Mouse (Mus musculus): ENCODE results near the gene Nectin1. TPM values are rescaled to one million over a fixed set of nuclear protein-coding genes. Genes with fewer than 3 reads are reported as not detected.
A peak's percentile ranks its signal among the peaks of the same experiment; 100 is the strongest.

The Nectin1 gene
- total RNA-seq (2021), result 1 to 10 TPM; 5.4 to 6.0 TPM
- long read RNA-seq, experiment 1, partial matches to known transcripts, result 0 of 3 reads
- long read RNA-seq, experiment 1, other reads (novel, unspliced or antisense), result 3 of 3 reads
- long read RNA-seq, experiment 2, partial matches to known transcripts, result 1 of 1 reads
- long read RNA-seq, experiment 2, other reads (novel, unspliced or antisense), result 0 of 1 reads

DNA sequence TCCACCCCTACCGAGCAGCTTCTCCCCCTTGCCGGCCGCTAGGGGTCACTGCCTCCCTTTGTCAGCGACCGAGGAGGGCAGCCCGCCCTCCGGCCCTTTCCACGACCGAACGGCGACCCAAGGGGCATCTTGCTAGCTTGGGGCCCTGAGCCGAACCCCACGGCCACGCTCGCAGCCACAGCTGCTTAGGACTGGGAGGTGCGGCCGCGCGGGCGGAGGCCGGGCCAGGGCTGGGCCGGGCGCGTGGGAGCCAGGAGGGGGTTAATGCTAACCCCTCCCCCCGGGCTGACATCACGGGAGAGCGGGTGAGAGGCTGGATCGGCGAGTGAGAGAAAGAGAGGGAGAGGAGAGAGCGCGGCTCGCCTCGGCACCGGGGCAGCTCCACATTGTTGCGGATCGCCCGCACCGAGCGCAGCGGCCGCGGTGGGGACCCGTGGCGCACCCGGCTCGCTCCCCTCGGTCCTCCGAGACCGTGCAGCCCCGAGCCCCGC, at the start of gene Nectin1:
Gene Nectin1 (plus strand): TSS at position 338 of the 491 bp plus-strand sequence.
- intact Hi-C loops (cut with DNase I), result loop anchor here (2.0 to 5.0 kb wide), 3 partner anchors 57 to 229 kb away; no protein-coding TSS in a partner anchor

DNA sequence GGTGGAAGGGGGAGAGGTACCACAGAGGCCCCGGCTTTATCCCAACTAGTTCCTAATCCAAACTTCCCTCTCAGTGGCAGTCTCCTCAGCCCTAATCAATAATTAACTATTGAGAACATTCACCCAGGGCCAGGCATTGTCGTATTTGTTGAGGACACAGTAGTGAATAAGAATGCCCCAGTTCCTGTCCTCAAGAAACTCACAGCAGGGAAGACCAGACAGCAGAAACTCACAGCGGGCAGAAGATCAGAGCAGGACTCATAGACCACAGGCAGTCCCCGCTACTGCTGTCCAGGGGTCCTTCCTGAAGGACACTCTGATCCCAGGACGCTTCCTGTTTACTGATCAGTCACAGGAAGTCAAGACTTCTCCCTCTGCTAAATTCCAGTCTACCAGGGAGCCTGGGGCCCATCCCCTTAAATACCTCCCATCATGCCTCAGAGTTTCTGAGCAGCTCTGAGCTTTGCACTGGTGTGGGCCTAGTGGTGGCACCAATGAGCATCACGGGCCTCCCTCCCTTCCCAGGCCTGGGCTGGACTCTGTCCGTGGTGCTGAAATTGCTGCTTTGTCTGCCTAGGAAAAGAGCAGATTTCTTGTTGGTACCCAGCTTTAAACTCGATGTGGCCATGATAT, 45.6 kb upstream of the Nectin1 start:
- intact Hi-C loops (cut with DNase I), result no loop called here
- peak; percentile 71 to 80 for DNase-seq

More for the DNA sequence above, at the start of gene Nectin1:
- DNase-seq, result peak; percentile 87 to 90

DNA sequence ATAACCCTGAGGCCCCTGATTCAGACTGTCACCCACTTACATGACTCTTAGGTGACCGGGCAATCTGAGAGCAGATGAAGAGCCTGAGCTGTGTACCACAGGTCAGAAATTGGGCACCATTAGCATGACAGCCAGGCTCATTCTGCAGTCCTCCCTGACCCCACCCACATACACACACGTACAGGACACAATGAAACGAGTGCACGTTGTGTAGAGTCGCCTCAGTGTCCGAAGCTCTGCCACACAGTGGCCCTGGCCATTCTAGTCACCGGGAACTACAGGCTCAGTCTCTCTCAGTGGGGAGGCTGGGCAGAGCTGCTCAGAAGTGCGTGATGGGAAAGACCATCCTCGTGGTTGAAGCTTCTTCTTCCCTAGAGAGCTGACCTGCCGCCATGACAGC, 44.9 kb upstream of the Nectin1 start:
- intact Hi-C loops (cut with DNase I), result no loop called here
- no peak for DNase-seq

DNA sequence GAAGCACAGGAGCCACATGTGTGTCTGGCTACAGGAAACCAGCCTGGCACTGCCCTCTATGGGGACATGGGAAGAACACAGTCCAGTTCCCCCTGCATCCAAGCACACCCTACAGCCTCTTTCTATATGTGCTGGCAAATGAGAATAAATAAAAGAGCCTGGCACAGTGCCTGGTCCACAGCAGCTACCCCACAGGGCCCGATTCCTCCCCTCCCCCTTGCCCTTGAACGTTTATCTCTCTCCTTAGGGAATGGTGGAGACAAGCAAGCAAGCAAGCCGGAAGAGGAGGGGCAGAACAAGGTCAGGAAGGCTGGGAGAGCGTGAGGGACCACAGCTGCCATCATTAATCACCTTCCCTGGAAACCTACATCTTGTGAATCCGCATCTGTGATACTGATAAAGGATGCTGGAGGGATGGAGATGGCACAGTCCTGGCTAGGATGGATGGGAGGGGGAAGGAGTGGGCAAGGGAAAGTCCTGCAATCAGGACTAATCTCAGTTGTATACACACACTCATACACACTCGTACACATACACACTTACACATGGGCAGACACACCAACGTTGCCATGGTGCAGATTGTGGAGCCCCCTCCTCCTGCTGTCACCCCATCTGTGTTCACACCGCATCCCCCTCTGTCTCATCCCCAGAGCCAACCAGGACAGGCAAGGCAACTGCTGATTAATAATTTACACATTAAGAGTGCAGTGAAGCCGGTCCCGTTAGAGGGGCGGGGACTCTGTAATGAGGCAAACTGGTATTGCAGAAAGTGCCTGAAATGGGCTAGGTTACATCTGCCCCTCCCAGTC, 44.2 kb upstream of the Nectin1 start:
- no peak for DNase-seq
- intact Hi-C loops (cut with DNase I), result no loop called here

DNA sequence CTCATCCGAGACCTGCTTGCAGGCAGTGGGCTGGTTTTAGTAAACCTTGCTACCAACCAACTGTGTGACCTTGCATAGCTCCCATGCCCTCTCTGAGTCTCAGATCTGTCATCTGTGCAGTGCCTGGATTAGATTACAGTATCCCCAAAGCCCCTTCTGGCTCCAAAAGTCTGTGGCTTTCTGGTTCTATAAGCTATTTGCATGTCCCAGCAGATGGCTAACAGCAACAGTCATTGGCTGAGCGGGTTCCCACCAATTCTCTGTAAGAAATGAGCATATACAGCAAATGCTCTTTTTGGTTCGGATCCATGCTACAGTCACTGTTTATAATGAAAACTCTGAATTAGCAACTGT, 43.6 kb upstream of the Nectin1 start:
- no peak for DNase-seq
- intact Hi-C loops (cut with DNase I), result no loop called here

DNA sequence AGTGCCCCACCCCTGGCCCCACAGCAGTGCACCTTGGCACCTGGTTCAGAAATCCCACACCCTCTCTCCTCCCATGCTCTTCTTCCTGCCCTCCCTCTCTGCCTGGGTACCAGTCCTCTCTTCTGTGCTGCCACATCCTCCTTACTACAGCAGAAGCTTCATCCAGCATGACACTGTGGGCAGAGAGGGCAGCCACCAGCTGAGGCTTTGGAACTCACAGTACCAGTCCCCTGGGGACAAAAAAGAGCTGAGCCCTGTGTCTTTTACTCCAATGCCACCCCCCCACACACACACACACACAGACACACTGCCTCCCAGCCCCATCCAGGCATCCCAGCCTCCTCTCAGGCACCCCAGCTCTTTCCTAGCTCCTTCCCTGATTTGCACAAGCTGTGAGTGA, 42.0 kb upstream of the Nectin1 start:
- intact Hi-C loops (cut with DNase I), result no loop called here
- no peak for DNase-seq

DNA sequence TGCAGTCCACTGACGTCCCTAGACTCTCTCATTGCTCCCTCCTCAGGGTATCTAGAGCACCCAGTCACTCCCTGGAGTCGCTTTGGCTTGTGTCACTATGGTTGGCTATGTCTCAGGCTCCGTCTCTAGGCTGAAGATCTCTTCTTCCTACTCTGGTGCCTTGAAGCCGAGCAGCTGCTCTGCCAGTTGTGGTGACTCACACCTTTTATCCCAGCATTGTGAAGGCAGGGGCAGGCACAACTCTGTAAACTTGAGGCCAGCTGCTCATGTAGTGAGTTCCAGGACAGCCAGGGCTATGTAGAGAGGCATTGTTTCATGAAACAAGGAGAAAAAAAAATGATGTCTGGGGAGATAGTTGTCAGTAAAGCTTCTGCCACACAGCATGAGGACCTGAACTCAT, 36.2 kb upstream of the Nectin1 start:
- DNase-seq, result no peak
- intact Hi-C loops (cut with DNase I), result no loop called here

DNA sequence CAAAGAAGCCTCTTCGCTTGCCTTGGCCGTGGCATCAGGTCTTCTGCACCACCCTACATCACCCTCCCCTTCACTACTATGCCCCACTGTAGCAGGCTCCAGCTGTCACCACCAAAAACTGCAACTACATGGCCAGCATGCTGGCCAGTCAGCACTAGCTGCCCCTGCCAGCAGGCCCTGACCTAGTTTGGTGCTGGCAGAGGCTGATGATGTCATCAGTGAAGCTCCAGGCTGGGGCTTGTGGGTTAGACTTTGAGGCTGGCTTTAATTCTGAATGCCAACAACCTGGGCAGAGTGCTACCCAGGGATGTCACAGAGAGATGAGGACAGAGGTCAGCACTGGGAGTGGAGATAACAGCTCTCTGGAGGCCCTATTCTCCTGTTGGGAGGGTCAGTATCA, 35.1 kb upstream of the Nectin1 start:
- intact Hi-C loops (cut with DNase I), result no loop called here

DNA sequence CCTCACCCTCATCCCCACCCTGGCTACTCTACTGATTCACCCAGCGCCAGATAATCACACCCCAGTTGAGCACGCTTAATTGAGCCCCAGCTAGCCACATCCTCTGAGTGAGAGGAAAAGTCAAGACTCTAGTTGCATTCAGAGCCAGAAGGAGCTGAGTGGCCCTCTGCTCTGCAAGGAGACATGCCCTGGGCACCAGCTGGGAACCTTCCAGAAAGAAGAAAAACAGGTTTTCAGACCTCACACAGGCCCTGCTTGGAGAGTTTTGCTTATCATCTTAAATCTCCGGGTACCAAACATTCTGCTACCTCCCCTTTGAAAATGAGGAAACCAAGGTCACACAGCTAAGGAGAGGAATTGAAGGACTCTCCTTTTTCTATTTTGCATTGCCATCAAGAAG, 30.4 kb upstream of the Nectin1 start:
- intact Hi-C loops (cut with DNase I), result no loop called here
- DNase-seq, result no peak

More for the DNA sequence above, 35.1 kb upstream of the Nectin1 start:
- no peak for DNase-seq

DNA sequence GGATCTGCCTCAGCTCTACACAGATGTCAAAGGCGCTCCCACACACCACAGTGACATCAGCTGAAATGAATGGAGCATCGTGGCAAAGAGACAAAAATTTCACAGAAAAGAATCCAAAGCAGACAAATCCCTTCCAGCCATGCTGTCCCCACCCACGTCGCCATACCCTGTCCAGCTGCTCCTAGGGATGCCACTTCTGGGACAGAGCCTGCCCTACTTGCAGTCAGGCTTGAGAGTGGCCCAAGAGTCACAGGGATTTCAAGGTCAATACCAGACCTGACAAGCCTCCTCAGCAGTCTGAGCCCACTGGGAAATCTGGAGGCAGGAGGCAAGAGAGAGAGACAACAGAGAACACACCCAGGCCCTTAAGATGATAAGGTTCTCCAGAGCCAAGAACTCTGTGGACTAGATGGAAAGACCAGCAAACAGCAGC, 24.4 kb upstream of the Nectin1 start:
- intact Hi-C loops (cut with DNase I), result no loop called here
- DNase-seq, result peak; percentile 57 to 61

DNA sequence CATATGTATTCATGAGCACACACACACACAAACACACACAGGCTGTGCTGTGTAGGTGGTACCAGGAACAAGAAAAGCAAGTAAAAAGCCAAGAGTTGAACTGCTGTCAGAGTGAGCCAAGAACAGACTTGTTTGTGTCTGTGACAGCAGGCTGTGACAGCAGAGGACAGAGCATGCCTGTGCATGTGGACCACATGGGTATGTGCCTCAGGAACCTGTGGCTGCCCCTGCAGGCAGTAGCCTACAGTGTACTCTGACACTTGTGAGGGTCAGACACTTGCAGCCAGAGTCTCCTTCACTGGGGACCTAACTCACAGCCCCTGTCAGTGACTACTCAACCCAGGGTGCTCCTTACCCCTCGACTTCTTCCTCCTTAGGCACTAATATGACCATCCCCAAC, 23.7 kb upstream of the Nectin1 start:
- intact Hi-C loops (cut with DNase I), result no loop called here

DNA sequence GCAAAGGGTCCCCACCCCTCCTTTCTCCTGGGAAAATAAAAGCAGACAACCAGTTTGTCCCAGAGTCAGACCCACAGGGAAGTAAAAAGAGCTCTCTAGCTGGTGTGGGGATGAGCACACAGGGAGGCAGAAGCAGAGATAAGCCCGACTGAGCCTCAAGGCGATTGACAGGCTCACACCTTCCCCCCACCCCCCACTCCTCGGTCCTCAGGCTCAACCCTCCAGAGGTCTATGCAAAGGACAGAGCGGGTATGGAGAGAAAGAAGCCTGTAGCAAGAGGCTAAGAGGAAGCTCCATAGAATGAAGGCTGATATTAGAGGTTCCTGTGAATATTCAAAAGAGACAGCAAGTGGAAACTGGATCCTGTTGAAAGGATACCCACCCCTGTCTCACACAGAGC, 19.7 kb upstream of the Nectin1 start:
- intact Hi-C loops (cut with DNase I), result no loop called here
- DNase-seq, result no peak

More for the DNA sequence above, 23.7 kb upstream of the Nectin1 start:
- DNase-seq, result peak; percentile 15 to 19

DNA sequence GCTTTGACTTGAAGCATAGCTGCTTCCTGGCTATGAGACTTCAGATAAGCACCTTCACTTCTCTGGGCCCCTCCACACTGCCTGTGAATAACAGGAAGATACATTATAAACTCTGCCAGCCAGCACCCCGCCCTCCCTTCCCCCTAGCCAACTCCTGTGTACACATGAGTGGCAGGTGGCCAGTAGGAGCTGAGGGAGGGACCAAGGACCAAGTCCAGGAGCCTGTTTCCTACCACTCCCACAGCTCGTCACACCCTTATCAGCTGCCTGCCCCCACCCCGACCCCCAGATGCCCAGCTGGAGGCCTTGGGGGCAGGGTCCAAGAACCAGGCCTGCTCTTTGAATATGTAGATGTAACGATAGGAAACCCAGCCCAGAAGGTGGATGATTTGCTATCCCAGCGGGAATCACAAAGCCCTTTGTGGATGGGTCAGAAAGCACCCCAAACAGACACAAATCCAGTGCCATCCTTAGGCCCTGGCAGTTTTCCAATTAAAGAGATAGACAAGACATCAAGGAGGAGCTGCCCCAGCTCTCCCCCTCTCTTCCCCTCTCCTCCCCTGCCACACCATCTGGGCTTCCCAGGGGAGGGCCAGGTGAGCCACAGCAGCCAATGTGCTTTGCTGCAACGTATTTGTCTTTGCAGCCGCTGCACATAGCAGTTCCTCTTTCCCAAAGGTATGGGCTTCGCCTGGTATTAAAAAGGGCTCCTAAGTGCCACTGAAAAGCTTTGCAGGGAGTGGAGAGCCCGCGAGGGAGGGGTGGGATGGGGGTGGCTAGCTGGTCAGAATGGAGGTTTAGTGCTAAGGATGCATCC, 14.1 kb upstream of the Nectin1 start:
- peak in 1 of 2 experiments; percentile 13 for DNase-seq
- intact Hi-C loops (cut with DNase I), result no loop called here

DNA sequence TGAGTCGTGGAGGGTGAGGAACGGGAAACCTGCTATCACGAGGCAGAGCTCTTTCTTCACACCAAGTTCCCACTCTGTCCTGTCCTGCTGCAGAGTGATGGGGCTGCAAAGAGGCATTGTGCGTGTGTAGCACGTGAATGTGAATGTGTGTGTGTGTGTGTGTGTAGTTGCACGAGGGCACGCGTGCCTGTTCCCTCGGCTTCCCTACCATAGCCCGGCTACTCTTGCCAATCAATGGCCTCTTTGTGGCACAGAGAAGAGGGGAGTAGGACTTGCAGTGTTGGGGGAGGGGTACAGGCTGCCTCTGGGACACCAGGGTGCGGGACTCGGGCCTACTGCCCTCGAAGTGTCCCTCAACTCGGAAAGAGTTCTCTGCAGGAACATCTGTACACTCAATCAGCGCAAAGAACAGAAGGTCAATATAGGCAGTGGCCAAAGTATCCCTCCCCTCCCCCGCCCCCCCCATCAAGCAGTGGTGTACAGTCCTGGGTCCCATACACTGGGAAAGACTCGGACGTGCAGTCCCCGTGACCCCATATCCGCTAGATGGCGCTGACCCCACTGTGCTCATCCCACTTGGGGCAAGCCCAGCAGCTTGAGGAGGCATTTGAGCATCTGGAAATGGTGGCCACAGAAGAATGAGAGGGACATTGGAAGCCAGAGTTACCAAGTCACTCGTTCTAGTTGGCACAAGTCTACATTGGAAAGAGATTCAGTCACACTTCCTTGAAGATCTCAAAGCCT, 13.3 kb upstream of the Nectin1 start:
- peak; percentile 67 to 74 for DNase-seq
- intact Hi-C loops (cut with DNase I), result no loop called here

DNA sequence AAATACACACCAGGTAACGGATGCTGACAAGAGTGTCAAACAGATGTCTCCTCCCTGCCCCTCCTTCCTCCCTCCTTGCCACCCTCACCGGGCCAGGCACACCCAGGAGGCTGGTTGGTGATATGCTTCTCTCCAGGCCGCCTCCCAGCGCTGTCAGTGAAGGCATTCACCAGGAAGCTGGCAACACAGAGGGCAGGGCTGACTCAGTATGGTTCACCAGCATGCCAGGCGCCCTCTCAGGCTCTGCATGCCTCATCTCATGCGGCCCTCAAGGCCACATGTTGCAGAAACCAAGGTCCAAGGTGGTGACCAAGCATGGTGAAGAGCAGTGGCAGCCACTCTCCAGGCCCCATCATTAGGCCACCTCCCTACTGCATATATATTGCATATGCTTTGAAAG, 11.9 kb upstream of the Nectin1 start:
- intact Hi-C loops (cut with DNase I), result no loop called here
- DNase-seq, result no peak

DNA sequence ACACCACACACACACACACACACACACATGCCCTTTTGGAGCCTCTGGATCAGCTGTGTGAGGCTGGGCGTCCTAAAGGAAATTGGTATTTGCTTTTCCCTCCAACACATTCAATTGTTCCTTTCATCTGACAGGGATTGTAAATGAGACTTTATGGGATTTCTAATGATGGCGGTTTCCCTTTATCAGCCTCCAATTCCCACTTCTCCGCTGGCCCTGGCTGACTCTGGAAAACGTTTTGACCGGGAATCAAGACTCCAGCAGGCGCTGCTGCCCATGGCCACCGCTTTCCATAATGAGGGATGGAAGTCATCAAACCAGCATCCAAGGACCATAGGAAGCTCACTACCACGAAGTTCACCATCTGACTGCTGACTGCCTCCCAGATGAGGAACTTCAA, 11.1 kb upstream of the Nectin1 start:
- no peak for DNase-seq
- intact Hi-C loops (cut with DNase I), result no loop called here

DNA sequence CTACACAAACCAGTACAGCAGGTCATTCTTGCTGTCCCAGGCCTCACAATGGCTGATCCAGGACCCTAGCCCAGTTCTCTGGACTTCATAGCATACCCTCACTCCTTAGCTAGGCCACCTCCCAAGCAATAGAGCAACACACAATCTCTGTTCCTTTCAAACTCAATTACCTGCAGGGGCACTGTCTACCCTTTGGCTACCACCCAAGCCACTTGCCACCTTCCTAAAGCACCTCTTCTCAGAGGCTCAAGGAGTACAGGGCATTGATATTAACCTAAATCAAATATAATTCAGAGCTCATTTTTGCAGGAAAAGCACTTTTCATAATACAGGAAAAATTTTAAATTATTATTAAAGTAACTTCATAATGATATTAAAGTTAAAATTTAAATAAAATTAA, 8.8 kb upstream of the Nectin1 start:
- DNase-seq, result no peak
- intact Hi-C loops (cut with DNase I), result no loop called here

DNA sequence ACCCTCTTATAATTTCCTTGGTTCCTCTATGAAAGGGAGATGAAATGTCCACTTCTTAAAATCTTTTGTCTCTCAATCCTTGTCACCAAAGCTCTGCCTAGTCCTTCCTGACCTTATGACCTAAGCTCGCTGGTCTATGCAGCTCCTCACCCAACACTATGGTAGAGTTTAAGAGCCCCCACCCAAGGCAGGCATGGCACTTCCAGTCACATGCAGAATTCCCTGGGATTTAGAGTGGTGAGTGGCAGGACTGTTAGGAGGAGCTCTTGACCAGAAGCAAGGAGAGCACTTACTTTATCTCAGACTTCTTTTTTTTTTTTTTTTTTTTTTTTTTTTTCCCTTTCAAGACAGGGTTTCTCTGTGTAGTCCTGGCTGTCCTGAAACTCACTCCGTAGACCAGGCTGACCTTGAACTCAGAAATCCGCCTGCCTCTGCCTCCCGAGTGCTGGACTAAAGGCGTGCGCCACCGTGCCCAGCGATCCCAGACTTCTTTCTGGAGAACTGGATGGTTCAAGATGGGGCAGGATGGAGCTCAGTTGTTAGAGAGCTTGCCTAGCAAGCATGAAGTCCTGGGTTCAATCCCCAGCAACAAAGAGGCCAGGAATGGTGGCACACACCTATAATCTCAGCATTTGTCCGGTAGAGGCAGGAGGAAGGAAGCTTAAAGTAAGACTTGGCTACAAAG, 7.6 kb upstream of the Nectin1 start:
- no peak for DNase-seq
- intact Hi-C loops (cut with DNase I), result no loop called here

DNA sequence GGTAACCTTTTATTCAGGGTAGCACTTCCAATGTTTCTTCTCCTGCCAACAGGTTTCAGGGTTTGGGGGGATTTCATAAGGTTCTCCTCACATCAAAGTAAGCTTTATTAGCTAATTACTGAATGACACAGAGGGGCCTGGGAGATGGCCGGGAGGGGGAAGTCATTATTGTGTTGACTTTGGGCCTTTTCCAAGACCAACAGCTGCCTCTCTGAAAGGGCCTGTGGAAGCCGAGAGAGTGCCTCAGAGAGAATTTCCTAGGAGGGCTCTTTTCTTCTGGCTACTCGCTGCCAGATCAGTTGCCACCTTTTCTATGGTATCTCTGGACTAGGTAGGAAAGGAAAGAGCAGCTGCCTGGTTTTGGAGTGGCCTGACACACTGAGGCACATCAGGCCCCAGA, 6.5 kb upstream of the Nectin1 start:
- peak in 1 of 2 experiments; percentile 49 for DNase-seq
- intact Hi-C loops (cut with DNase I), result no loop called here

Data from heart, postnatal 14 days (tissue).